Mouse (Mus musculus) testis, adult 2 months (tissue): Measurements from ENCODE around the gene Arhgap8.

ENCODE experiments used
- CTCF ChIP-seq: fragments of 200-500 bp; IDR thresholded peaks from 2 replicates; pipeline ENCODE4 v1.5.1; 2012; ENCODE audit warnings: low read depth, mild to moderate bottlenecking, inconsistent platforms, low read length, moderate library complexity; ENCODE audit not compliant: control insufficient read depth, insufficient read depth, insufficient replicate concordance
- POLR2A ChIP-seq: fragments of 200-500 bp; IDR thresholded peaks from 2 replicates; pipeline ENCODE4 v1.6.1; 2012; ENCODE audit warnings: low read depth, mild to moderate bottlenecking, inconsistent platforms, low read length, moderate library complexity; ENCODE audit not compliant: control insufficient read depth

DNA sequence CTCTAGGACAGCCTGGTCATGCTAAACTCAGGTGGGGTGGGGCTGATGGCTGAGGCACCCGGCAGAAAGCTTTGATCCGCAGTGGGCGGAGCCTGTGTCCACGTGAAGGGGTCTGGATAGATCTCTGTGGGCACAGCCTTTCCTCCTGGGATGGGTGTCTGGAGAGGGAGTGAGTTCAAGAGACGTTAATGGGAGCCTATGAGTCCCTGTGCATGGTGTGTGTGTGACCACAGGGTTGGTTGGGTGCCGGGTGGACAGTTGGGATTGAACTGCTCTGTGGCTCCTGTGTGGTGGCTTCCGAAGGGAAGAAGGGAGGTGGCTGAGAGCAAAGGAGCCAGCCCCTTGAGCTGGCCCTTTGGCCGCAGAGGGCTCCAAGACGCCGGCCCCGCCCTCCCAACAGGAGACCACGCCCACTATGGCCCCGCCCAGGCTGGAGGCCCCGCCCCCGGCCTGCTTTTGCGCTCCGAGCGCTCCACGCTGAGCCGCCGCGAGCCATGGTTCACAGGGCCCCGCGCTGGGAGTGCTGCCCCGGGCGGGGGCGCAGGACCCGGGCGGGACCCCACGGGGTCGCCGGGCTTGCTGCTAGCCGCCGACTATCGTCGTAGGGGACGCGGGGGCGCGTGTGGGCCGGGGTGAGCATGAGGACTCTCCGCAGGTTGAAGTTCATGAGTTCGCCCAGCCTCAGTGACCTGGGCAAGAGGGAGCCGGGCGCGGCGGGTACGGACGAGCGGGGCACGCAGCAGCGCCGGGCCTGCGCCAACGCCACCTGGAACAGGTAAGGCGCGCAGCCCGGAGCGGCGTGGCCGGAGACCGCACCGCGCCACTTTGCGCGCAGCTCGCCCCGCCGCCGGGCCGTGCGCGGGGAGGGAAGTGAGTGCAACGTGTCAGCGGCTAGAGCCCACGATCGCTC, 39.1 kb upstream of the Arhgap8 start:
- TF ChIP-seq CTCF (no peak), POLR2A (peak; percentile 49; the same call in 1 of the 2 replicates)
